Mouse (Mus musculus) heart, postnatal 0 days (tissue): ENCODE data around the gene Syce3. TPM values are rescaled to one million over a fixed set of nuclear protein-coding genes. Genes with fewer than 3 reads are reported as not detected.
"Not testable (repeated sequence)": the region's sequence is repeated elsewhere in the genome, so short reads cannot be mapped to it uniquely, and the experiment has no call there.

Experiments
- ATAC-seq: fragments of 200-750 bp; cut with Nextera tagmentation; 2 replicates; pipeline ENCODE4 v1.8.0; 2017; ENCODE audit warnings: low read depth, moderate number of reproducible peaks, moderate library complexity; ENCODE audit not compliant: insufficient read depth
- DNase-seq: peaks from one replicate; pipeline ENCODE4 v3.0.0-alpha.2; 2016; ENCODE audit warnings: low spot score
- H3K27ac ChIP-seq: fragments of 300-500 bp; sonication (generic); 2 replicates; pipeline ENCODE4 v1.5.1; 2014; ENCODE audit warnings: low read depth, mild to moderate bottlenecking
- H3K27me3 ChIP-seq: fragments of 300-500 bp; sonication (generic); 2 replicates; pipeline ENCODE4 v1.6.1; 2014; ENCODE audit warnings: low read length, mixed read lengths; ENCODE audit not compliant: control insufficient read depth, insufficient read depth
- H3K36me3 ChIP-seq: fragments of 300-500 bp; sonication (generic); replicated peaks from 2 replicates; pipeline ENCODE4 v1.6.1; 2014; ENCODE audit warnings: low read length, mixed read lengths; ENCODE audit not compliant: control insufficient read depth, insufficient read depth
- H3K4me1 ChIP-seq: fragments of 300-500 bp; sonication (generic); 2 replicates; pipeline ENCODE4 v1.6.1; 2014; ENCODE audit warnings: antibody characterized with exemption; ENCODE audit not compliant: control insufficient read depth, insufficient read depth
- H3K4me2 ChIP-seq: fragments of 300-500 bp; sonication (generic); 2 replicates; pipeline ENCODE4 v1.6.1; 2014; ENCODE audit warnings: low read depth, mild to moderate bottlenecking, low read length, moderate library complexity
- H3K4me3 ChIP-seq: fragments of 300-500 bp; sonication (generic); 2 replicates; pipeline ENCODE4 v1.5.1; 2014; ENCODE audit warnings: low read depth, low read length
- H3K9ac ChIP-seq: fragments of 300-500 bp; sonication (generic); replicated peaks from 2 replicates; pipeline ENCODE4 v1.6.1; 2014; ENCODE audit warnings: low read depth, low read length, mixed read lengths
- H3K9me3 ChIP-seq: fragments of 300-500 bp; sonication (generic); replicated peaks from 2 replicates; pipeline ENCODE4 v1.6.1; 2016; ENCODE audit warnings: low read length; ENCODE audit not compliant: control insufficient read depth
- CTCF ChIP-seq: IDR thresholded peaks from 2 replicates; pipeline ENCODE4 v1.5.1; 2016; ENCODE audit warnings: antibody characterized with exemption, control low read depth, low read depth
- EP300 ChIP-seq: IDR thresholded peaks from 2 replicates; pipeline ENCODE4 v1.6.1; 2016; ENCODE audit warnings: antibody characterized with exemption, low read depth
- WGBS: fragments of 180-500 bp; shearing (Covaris S2); extraction: QIAGEN DNeasy Blood & Tissue Kit; methylation state at CpG from one replicate; pipeline ENCODE4 v1.1.7; 2014; 5-methylcytosine and 5-hydroxymethylcytosine counted together
- polyA plus RNA-seq: library from polyadenylated mRNA; unstranded; fragments of >200 nt; fragmentation: Nextera tagmentation; extraction: Ambion mirVana; gene quantifications from 2 replicates; pipeline ENCODE4 v1.2.1, GENCODE M21; 2015
- total RNA-seq: library from RNA; depleted of rRNA; stranded (reverse); fragments of >200 nt; gene quantifications from 2 replicates; pipeline ENCODE4 v1.2.3, GENCODE M21; 2014; ENCODE audit warnings: low replicate concordance

Syce3 gene
- total and polyA plus RNA-seq, 2 experiments from 2014 or later: not detected

DNA sequence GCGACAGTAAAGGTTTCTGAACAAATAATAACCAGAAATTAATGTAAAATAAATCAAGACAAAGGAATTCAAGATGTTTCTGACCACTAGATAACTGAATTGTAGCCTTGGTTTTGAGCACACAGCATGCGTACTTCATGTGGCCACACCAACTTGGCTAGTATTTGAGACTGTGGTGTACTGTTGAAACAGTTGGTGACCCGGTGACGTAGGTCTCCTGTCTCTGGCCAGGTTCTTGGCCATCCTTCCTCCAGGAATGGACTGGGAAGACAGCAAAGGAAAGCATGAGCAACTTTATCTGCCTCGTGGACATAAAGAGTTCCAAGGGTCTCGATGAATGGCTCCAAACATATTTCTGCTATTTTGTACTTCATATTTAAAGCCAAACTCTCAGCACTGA lies 21.5 kb upstream of the Syce3 start:
- Histone ChIP-seq H3K36me3 (peaks cover 10% of the 10 kb centered on the region), H3K9ac (no peak overlapping the region), H3K27ac (no peak overlapping the region), H3K9me3 (no peaks in the 10 kb centered on the region), H3K27me3 (no peaks in the 10 kb centered on the region), H3K4me2 (no peak overlapping the region), H3K4me3 (no peak overlapping the region), H3K4me1 (peaks cover 19% of the 10 kb centered on the region)
- ATAC-seq (no peak), DNase-seq (no peak)
- 88% methylated on average over 6 of the region's 6 CpGs for WGBS
- TF ChIP-seq EP300 (no peak), CTCF (no peak)

DNA sequence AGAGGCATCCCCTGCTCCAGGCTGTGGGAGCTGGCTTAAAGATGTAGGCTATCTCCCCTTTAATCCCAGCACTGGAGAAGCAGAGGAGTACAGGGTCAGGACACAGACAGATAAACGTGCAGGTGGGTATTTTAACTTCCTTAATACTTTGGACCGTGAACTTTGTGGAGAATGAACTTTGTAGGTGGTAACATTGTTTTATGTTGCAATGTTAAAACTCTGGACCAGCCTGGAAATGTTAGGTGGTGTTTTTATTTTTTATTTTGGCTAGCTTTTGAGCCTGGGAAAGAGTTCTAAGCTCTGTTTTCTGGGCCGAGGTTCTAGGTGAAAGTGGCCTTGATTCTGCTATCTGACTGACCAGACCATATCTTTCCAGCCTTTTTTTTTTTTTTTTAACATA lies 21.0 kb upstream of the Syce3 start:
- Histone ChIP-seq H3K9ac (no peak overlapping the region), H3K4me3 (no peak overlapping the region)

DNA sequence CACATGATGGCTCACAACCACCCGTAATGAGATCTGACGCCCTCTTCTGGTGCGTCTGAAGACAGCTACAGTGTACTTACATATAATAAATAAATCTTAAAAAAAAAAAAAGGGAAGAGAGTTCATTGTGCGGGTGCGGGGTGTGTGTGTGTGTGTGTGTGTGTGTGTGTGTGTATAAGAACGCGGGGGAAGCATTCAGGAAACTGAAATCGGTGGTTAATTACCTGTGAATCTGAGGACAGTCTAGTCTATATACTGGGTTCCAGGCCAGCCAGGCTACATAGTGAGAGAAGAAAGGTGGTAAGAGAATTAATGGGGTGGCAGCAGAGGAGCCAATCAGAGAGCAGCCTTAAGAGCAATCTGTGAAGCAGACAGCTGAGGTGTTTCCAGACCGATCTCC lies 20.5 kb upstream of the Syce3 start:
- H3K9me3 ChIP-seq, H3K4me2 ChIP-seq, H3K27me3 ChIP-seq, H3K36me3 ChIP-seq, H3K27ac ChIP-seq, H3K4me3 ChIP-seq, DNase-seq, ATAC-seq, H3K9ac ChIP-seq: not testable (repeated sequence)
- peaks cover 26% of the 10 kb centered on the region for H3K4me1 ChIP-seq
- 80% methylated on average over 6 of the region's 9 CpGs for WGBS

More for the DNA sequence above, 21.0 kb upstream of the Syce3 start:
- peaks cover 24% of the 10 kb centered on the region for H3K4me1 ChIP-seq
- H3K27ac ChIP-seq: no peak overlapping the region
- no peaks in the 10 kb centered on the region for H3K27me3 ChIP-seq
- no peak for DNase-seq
- peaks cover 10% of the 10 kb centered on the region for H3K36me3 ChIP-seq
- H3K4me2 ChIP-seq: no peak overlapping the region
- TF ChIP-seq EP300 (no peak), CTCF (no peak)
- ATAC-seq: no peak
- H3K9me3 ChIP-seq: no peaks in the 10 kb centered on the region
- 74% methylated on average over 3 of the region's 3 CpGs for WGBS

DNA sequence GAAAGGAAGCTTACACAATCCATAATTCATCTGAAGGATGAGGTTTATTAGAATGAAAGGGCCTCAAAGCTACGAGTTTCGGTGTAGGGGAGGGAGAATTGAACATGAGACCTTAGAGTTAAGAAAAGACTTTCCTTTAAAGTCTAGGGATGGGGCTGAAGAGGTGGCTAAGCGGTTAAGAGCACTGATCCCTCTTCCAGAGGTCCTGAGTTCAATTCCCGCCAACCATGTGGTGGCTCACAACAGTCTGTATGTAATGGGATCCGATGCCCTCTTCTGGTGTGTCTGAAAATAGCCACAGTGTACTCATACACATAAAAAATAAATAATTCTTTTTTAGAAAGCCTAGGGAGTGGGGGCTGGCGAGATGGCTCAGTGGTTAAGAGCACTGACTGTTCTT lies 20.0 kb upstream of the Syce3 start:
- Histone ChIP-seq H3K4me1 (peaks cover 26% of the 10 kb centered on the region), H3K27ac (peak overlapping the region; percentile 99), H3K4me2 (peak overlapping the region; percentile 96), H3K9ac (peak overlapping the region; percentile 90), H3K27me3 (no peaks in the 10 kb centered on the region), H3K4me3 (peak overlapping the region; percentile 82), H3K36me3 (peaks cover 10% of the 10 kb centered on the region), H3K9me3 (no peaks in the 10 kb centered on the region)
- DNase-seq (no peak), ATAC-seq (no peak)
- WGBS: 39% methylated on average over 6 of the region's 6 CpGs
- TF ChIP-seq CTCF (peak; percentile 10; the same call in 1 of the 2 replicates), EP300 (no peak)

DNA sequence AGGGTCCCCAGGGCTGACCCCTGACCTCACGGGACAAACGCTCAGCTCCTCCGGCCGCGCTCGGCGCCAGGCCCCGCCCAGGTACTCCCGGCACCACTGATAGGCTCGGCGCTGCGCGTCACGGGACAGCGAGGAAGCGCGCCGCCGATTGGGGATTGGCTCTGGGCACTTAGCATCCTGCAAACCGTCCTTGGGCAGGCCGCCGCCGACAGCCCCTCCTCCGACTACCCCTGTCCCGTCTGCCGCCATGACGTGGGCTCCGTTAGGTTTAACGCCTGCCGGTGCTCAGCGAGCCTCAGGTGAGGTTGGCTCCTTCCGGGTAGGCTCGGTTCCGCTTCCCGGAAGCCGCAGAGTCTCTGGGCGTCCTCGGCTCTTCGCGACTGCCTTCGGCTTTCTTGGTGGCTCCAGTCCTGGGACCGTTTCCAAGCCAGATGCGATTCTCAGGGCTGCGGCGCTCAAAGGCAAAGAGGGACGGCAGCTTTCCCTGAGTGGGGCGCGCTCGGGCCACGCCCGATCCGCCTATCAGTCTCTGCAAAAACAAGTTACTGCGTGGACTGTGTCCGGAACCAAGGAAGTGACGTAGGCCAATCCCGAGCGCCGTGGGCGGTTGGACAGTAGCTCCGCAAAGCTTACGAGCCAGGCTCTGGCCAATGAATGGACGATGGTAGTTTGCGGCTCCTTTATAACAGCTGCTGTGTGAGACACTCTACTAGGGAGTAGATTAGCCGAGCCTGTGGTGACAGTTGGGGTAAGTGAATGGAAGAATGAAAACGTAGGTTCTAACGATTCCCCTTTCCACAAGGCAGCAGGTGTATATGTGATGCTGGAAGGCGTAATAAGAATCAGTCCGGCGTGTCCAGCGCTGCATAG lies 19.3 kb upstream of the Syce3 start, which contains the start of the genes C730034F03Rik, Gm44502 and Chkb:
C730034F03Rik (plus strand) TSS at position 238 of the 870 bp plus-strand sequence.
Gm44502 (minus strand) TSS at position 345 of the 870 bp plus-strand sequence.
Chkb (minus strand) TSS at position 557 of the 870 bp plus-strand sequence.
- Histone ChIP-seq H3K4me2 (peak within 1 kb of the TSS; percentile 96), H3K27ac (peak within 1 kb of the TSS; percentile 99), H3K4me3 (peak within 1 kb of the TSS; percentile 82), H3K9me3 (no peaks in the 10 kb centered on the region), H3K9ac (peak within 1 kb of the TSS; percentile 90), H3K27me3 (no peaks in the 10 kb centered on the region), H3K36me3 (peaks cover 10% of the 10 kb centered on the region), H3K4me1 (peaks cover 27% of the 10 kb centered on the region)
- TF ChIP-seq CTCF (no peak), EP300 (peak; percentile 80; the same call in 1 of the 2 replicates)
- WGBS: under 1% methylated on average over 70 of the region's 70 CpGs
- DNase-seq: peak; percentile 96
- ATAC-seq: peak; percentile 77
